Mouse (Mus musculus) mouse trophoblast stem cell (cell line): ENCODE results near the gene Hoxb3.

Source experiments
- in situ Hi-C, 2 experiments: fragments of 300-500 bp; cut with MseI, MboI; formaldehyde crosslinking; loops; 2 replicates in 1 of 2; 3 replicates in 1 of 2; pipeline ENCODE4 v1.15.1; 2025

Hoxb3 gene

GRCm38 (mm10) chr11:96302381-96303150 is 20.6 kb upstream of the Hoxb3 start:
- in situ Hi-C loops, result no loop called here

- in situ Hi-C loops, result no loop called here
These were observed 19.7 kb upstream of the Hoxb3 start, which contains the start of gene Hoxb5 for GRCm38 (mm10) chr11:96303151-96304099. Hoxb5 (plus strand) TSS chr11:96303336.

GRCm38 (mm10) chr11:96304381-96305195 is 18.5 kb upstream of the Hoxb3 start:
- in situ Hi-C loops, result no loop called here

- in situ Hi-C loops, result no loop called here
These were observed 17.5 kb upstream of the Hoxb3 start for GRCm38 (mm10) chr11:96305505-96306182.

GRCm38 (mm10) chr11:96306183-96306907 is 16.8 kb upstream of the Hoxb3 start:
- in situ Hi-C loops, result no loop called here

- in situ Hi-C loops, result no loop called here
These were observed 16.2 kb upstream of the Hoxb3 start for GRCm38 (mm10) chr11:96306908-96307269.

- in situ Hi-C loops, result no loop called here
These were observed 14.4 kb upstream of the Hoxb3 start for GRCm38 (mm10) chr11:96308763-96309162.

GRCm38 (mm10) chr11:96309288-96309687 is 13.8 kb upstream of the Hoxb3 start:
- in situ Hi-C loops, result no loop called here

GRCm38 (mm10) chr11:96310183-96310938 is 12.8 kb upstream of the Hoxb3 start:
- in situ Hi-C loops, result loop anchor here (5.0 kb wide), 1 partner anchor 227 kb away; no protein-coding TSS in a partner anchor

- in situ Hi-C loops, result loop anchor here (5.0 kb wide), 1 partner anchor 226 kb away; no protein-coding TSS in a partner anchor
These were observed 12.0 kb upstream of the Hoxb3 start for GRCm38 (mm10) chr11:96311097-96311496.

- in situ Hi-C loops, result loop anchor here (5.0 kb wide), 1 partner anchor 226 kb away; no protein-coding TSS in a partner anchor
These were observed 11.4 kb upstream of the Hoxb3 start for GRCm38 (mm10) chr11:96311520-96312417.

- in situ Hi-C loops, result loop anchor here (5.0 kb wide), 1 partner anchor 224 kb away; no protein-coding TSS in a partner anchor
These were observed 10.0 kb upstream of the Hoxb3 start for GRCm38 (mm10) chr11:96313134-96313533.

- in situ Hi-C loops, result loop anchor here (5.0 kb wide), 1 partner anchor 223 kb away; no protein-coding TSS in a partner anchor
These were observed 9.2 kb upstream of the Hoxb3 start for GRCm38 (mm10) chr11:96313806-96314428.

GRCm38 (mm10) chr11:96314671-96315343 is 8.3 kb upstream of the Hoxb3 start:
- in situ Hi-C loops, result loop anchor here (5.0 kb wide), 1 partner anchor 222 kb away; no protein-coding TSS in a partner anchor

GRCm38 (mm10) chr11:96315344-96315681 is 7.8 kb upstream of the Hoxb3 start:
- in situ Hi-C loops, result no loop called here

- in situ Hi-C loops, result no loop called here
These were observed 6.2 kb upstream of the Hoxb3 start for GRCm38 (mm10) chr11:96316696-96317607.
